Comparison of ENCODE assay signal across 30 mouse cellular contexts in genomic region chr1:72864272-72864671, GRCm38 (mm10). TPM values are rescaled to one million over a fixed set of nuclear protein-coding genes. Genes with fewer than 3 reads are reported as not detected.
A peak's percentile ranks its signal among the peaks of the same experiment; 100 is the strongest.
DNase-seq lines count a peak whose midpoint lies in the region; ATAC-seq and TF ChIP-seq lines count a peak whose summit lies in the region.
"Had no signal": no experiment of that assay in that cellular context is flagged by ENCODE, and none has a peak within 500 bp of the region (broad histone marks: within the 10 kb centered on the region; RNA-seq: fewer than 3 reads in every experiment).

No protein-coding gene starts in this region.

- WGBS in kidney, embryonic 15.5 days = 68% methylated on average over 3 of the region's 3 CpGs

- H3K79me2 ChIP-seq in myocyte (ENCODE audit: control insufficient read depth, insufficient read depth) = peaks cover under 1% of the 10 kb centered on the region

- H3ac ChIP-seq in myocyte (ENCODE audit: control insufficient read depth, insufficient read length) = no peak overlapping the region

- no peak overlapping the region for H3K9ac ChIP-seq in kidney, embryonic 15.5 days
- H3K9ac ChIP-seq: heart, embryonic 15.5 days; hindbrain, embryonic 12.5 days; limb, embryonic 15.5 days; liver, embryonic 13.5 days; midbrain, embryonic 13.5 days had no signal

- H3K27ac ChIP-seq in kidney, embryonic 15.5 days = no peak overlapping the region
- H3K27ac ChIP-seq: heart, embryonic 10.5 days; heart, embryonic 15.5 days; hindbrain, embryonic 12.5 days; limb, embryonic 15.5 days; liver, embryonic 13.5 days; midbrain, embryonic 13.5 days; stomach, postnatal 0 days had no signal

- DNase-seq in heart, adult 11 months = peak; percentile 82
- DNase-seq in heart, adult 8-10 months (ENCODE audit: low spot score) = no peak
- peak; percentile 73 for DNase-seq in kidney, adult 9 months
- DNase-seq in urinary bladder, adult 2 months (ENCODE audit: low spot score) = peak; percentile 16
- no peak for DNase-seq in urinary bladder, adult 18-20 months (ENCODE audit: low spot score in 2 of 2)
- DNase-seq in left cerebral cortex, adult 8-10 months (ENCODE audit: low spot score in 2 of 2) = no peak
- DNase-seq: adrenal gland, postnatal 25 days; B cell, adult 2 months; cerebellum, adult 11-12 months; cerebellum, postnatal 14 days; liver, embryonic 13.5 days; lung, adult 18-20 months; lung, postnatal 4 days; right cerebral cortex, postnatal 4 days; thymus, postnatal 4 days had no signal

- no peaks in the 10 kb centered on the region for H3K27me3 ChIP-seq in kidney, embryonic 15.5 days
- H3K27me3 ChIP-seq in myocyte (ENCODE audit: control insufficient read depth, insufficient read depth, insufficient read length) = no peaks in the 10 kb centered on the region
- H3K27me3 ChIP-seq: heart, embryonic 15.5 days; hindbrain, embryonic 12.5 days; limb, embryonic 15.5 days; midbrain, embryonic 13.5 days had no signal

- peaks cover 57% of the 10 kb centered on the region for H3K36me3 ChIP-seq in kidney, embryonic 15.5 days
- peaks cover 63% of the 10 kb centered on the region for H3K36me3 ChIP-seq in myocyte (ENCODE audit: control insufficient read depth, insufficient read depth)
- H3K36me3 ChIP-seq: liver, embryonic 13.5 days; midbrain, embryonic 13.5 days had no signal

- H3K4me2 ChIP-seq in kidney, embryonic 15.5 days = no peak overlapping the region
- no peak overlapping the region for H3K4me2 ChIP-seq in myocyte (ENCODE audit: low read depth)
- H3K4me2 ChIP-seq: heart, embryonic 15.5 days; hindbrain, embryonic 12.5 days; limb, embryonic 15.5 days; liver, embryonic 13.5 days; midbrain, embryonic 13.5 days had no signal

- peak; percentile 34 for TF ChIP-seq POLR2A in myocyte (IDR thresholded peaks at IDR 0.05; ENCODE audit: insufficient read length, low read depth)

- no peak overlapping the region for H3K4me3 ChIP-seq in kidney, embryonic 15.5 days (replicated peaks)
- no peak overlapping the region for H3K4me3 ChIP-seq in myocyte
- H3K4me3 ChIP-seq: heart, embryonic 10.5 days; heart, embryonic 15.5 days; hindbrain, embryonic 12.5 days; limb, embryonic 15.5 days; liver, embryonic 13.5 days; megakaryocyte, embryonic 14.5 days; midbrain, embryonic 13.5 days had no signal

- ATAC-seq in kidney, embryonic 15.5 days (replicated peaks; ENCODE audit: low FRiP score) = no peak
- ATAC-seq: forebrain, embryonic 16.5 days; intestine, embryonic 16.5 days; lung, postnatal 0 days; midbrain, embryonic 13.5 days had no signal

- no peaks in the 10 kb centered on the region for H3K9me3 ChIP-seq in kidney, embryonic 15.5 days (replicated peaks)
- H3K9me3 ChIP-seq: heart, embryonic 10.5 days; heart, embryonic 15.5 days; hindbrain, embryonic 12.5 days; limb, embryonic 15.5 days; liver, embryonic 13.5 days; megakaryocyte, embryonic 14.5 days; midbrain, embryonic 13.5 days had no signal

- peaks cover 20% of the 10 kb centered on the region for H3K4me1 ChIP-seq in kidney, embryonic 15.5 days

TF ChIP-seq in myocyte, 11 proteins besides CTCF, POLR2A, EP300 and RAD21:
- TF ChIP-seq SRF (IDR thresholded peaks at IDR 0.05; ENCODE audit: control insufficient read depth, insufficient read length, low read depth) (no peak), MYOG (IDR thresholded peaks at IDR 0.05; ENCODE audit: control insufficient read depth in 1 of 3, insufficient read depth in 1 of 3, insufficient read length in 2 of 3, low read depth in 2 of 3) (no peak), POLR2AphosphoS2 (IDR thresholded peaks at IDR 0.05; ENCODE audit: insufficient read length, low read depth) (peak; percentile 81), MYOD1 (IDR thresholded peaks at IDR 0.05; ENCODE audit: control insufficient read depth in 1 of 3, insufficient read length in 2 of 3, low read depth in 2 of 3) (peak in 1 of 3 experiments; percentile 12)

RNA-seq across cellular contexts. Expression of gene Igfbp5, which starts 10.4 kb away (rescaled TPM):
- total RNA-seq in heart, adult 8-10 months (2022) = 100 to 1,000 TPM in 3 of 4 experiments, 10 to 100 TPM in 1; 89.6 to 129 (median 119) TPM
- 90.4 and 94.0 TPM in 2 replicates for polyA plus RNA-seq in kidney, embryonic 15.5 days (2015; fragmentation: Nextera tagmentation; extraction: Ambion mirVana)
- 58.6 and 85.5 TPM in 2 replicates for polyA plus RNA-seq in urinary bladder, adult 2 months (2012; rRNA removed)
- 691 TPM for polyA plus RNA-seq in myocyte (2012; fragmentation: generic; extraction: Trizol)
- total RNA-seq in left cerebral cortex, adult 8-10 months (2022) = 10 to 100 TPM; 65.8 to 95.2 (median 82.5) TPM

RNA-seq across cellular contexts. Expression of gene Igfbp2, which starts 40.0 kb away (rescaled TPM):
- total RNA-seq in heart, adult 8-10 months (2022) = under 1 TPM in 3 of 4 experiments, not detected in 1; 0.27 to 0.66 (median 0.31) TPM
- 138 and 150 TPM in 2 replicates for polyA plus RNA-seq in kidney, embryonic 15.5 days (2015; fragmentation: Nextera tagmentation; extraction: Ambion mirVana)
- polyA plus RNA-seq in urinary bladder, adult 2 months (2012; rRNA removed) = 874 and 1,097 TPM in 2 replicates
- 83.7 TPM for polyA plus RNA-seq in myocyte (2012; fragmentation: generic; extraction: Trizol)
- total RNA-seq in left cerebral cortex, adult 8-10 months (2022) = 10 to 100 TPM; 49.5 to 63.9 (median 56.1) TPM
- total RNA-seq: heart, postnatal 25 days; monocyte, adult 5-6 weeks; neutrophil, adult 5-6 weeks had no signal

Comparison
In these comparisons a context has a peak if more than half of its experiments do, and no peak if none do; other contexts are left out.
1. DNase-seq: peak in heart, adult 11 months (single experiment), kidney, adult 9 months (single experiment) and urinary bladder, adult 2 months (single experiment); none in heart, adult 8-10 months (single experiment), urinary bladder, adult 18-20 months (0 of 2) and left cerebral cortex, adult 8-10 months (0 of 2).